Mouse (Mus musculus) forebrain, embryonic 13.5 days (tissue): ENCODE measurements around the gene Chrm2. TPM values are rescaled to one million over a fixed set of nuclear protein-coding genes. Genes with fewer than 3 reads are reported as not detected.

Experiments used
- ATAC-seq: fragments of 200-750 bp; cut with Nextera tagmentation; 2 replicates; pipeline ENCODE4 v1.8.0; 2017
- H3K27ac ChIP-seq: fragments of 300-500 bp; sonication (generic); 2 replicates; pipeline ENCODE4 v1.5.1; 2015; ENCODE audit warnings: inconsistent platforms, mild to moderate bottlenecking, moderate library complexity
- H3K27me3 ChIP-seq: fragments of 300-500 bp; sonication (generic); 2 replicates; pipeline ENCODE4 v1.6.1; 2015; ENCODE audit warnings: mild to moderate bottlenecking, inconsistent platforms
- H3K36me3 ChIP-seq: fragments of 300-500 bp; sonication (generic); 2 replicates; pipeline ENCODE4 v1.6.1; 2015; ENCODE audit warnings: mild to moderate bottlenecking, inconsistent platforms; ENCODE audit not compliant: poor library complexity, severe bottlenecking
- H3K4me1 ChIP-seq: fragments of 300-500 bp; sonication (generic); 2 replicates; pipeline ENCODE4 v1.6.1; 2015; ENCODE audit warnings: inconsistent platforms
- H3K4me2 ChIP-seq: fragments of 300-500 bp; sonication (generic); 2 replicates; pipeline ENCODE4 v1.6.1; 2015; ENCODE audit warnings: inconsistent platforms, mild to moderate bottlenecking, moderate library complexity
- H3K4me3 ChIP-seq: fragments of 300-500 bp; sonication (generic); 2 replicates; pipeline ENCODE4 v1.5.1; 2015; ENCODE audit warnings: mild to moderate bottlenecking, inconsistent platforms
- H3K9ac ChIP-seq: fragments of 300-500 bp; sonication (generic); 2 replicates; pipeline ENCODE4 v1.6.1; 2015; ENCODE audit warnings: mild to moderate bottlenecking, inconsistent platforms
- H3K9me3 ChIP-seq: fragments of 300-500 bp; sonication (generic); replicated peaks from 2 replicates; pipeline ENCODE4 v1.6.1; 2016; ENCODE audit warnings: inconsistent platforms
- WGBS: fragments of 180-500 bp; shearing (Covaris S2); methylation state at CpG from one replicate; pipeline ENCODE4 v1.1.7; 2015; 5-methylcytosine and 5-hydroxymethylcytosine counted together
- polyA plus RNA-seq: library from polyadenylated mRNA; unstranded; fragments of >200 nt; fragmentation: Nextera tagmentation; extraction: Ambion mirVana; gene quantifications from 2 replicates; pipeline ENCODE4 v1.2.1, GENCODE M21; 2015

Chrm2 gene
- polyA plus RNA-seq, 1 experiment from 2014 or later = 1.3 TPM

DNA sequence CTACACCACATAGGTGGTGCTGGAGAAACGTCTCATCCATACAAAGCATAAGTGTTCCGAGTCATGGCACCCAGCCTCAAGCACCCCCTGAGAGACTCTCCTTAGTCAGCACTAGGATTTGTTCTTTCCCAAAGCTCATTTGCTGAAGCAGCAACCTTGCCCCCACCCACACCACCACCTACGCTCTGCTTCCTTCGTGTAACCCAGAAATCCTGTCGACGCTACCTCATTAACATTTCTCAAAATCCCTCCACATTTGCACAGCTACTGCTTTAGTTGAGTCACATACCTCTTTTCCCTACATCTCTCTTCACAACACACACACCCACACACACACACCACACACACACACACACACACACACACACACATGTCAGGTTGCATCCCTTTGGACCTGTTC is 50.1 kb downstream of the Chrm2 start:
- H3K36me3 ChIP-seq = no peaks in the 10 kb centered on the region
- H3K27me3 ChIP-seq = no peaks in the 10 kb centered on the region
- ATAC-seq = no peak
- H3K27ac ChIP-seq = no peak overlapping the region
- no peaks in the 10 kb centered on the region for H3K4me1 ChIP-seq
- no peak overlapping the region for H3K9ac ChIP-seq
- 92% methylated on average over 6 of the region's 6 CpGs for WGBS
- no peak overlapping the region for H3K4me2 ChIP-seq
- H3K4me3 ChIP-seq = no peak overlapping the region
- no peaks in the 10 kb centered on the region for H3K9me3 ChIP-seq

- Histone ChIP-seq H3K36me3 (no peaks in the 10 kb centered on the region), H3K4me3 (no peak overlapping the region), H3K4me1 (no peaks in the 10 kb centered on the region), H3K9ac (no peak overlapping the region), H3K4me2 (no peak overlapping the region), H3K27me3 (no peaks in the 10 kb centered on the region), H3K9me3 (no peaks in the 10 kb centered on the region), H3K27ac (no peak overlapping the region)
- ATAC-seq = no peak
- WGBS = 88% methylated on average over 2 of the region's 2 CpGs
These were observed 51.3 kb downstream of the Chrm2 start for GRCm38 (mm10) chr6:36439218-36439617.

DNA sequence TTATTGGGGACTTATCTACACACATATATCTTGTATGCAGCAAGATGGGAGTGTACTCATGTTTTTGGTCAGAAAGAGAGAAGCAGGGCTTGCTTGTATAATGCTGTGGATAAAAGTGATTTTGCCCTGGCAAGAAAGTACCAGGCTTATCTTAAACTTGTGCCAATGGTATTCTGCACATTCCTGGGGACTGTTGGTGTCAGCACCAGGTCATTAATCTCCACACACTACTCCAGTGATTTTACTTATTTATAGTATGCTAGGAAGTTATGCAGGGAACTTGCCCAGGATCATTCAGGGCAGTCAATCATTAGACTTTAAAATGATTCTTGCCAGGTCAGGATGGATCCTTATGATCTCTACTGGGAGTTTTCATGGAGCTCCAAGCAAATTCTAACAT is 63.6 kb downstream of the Chrm2 start:
- no peak overlapping the region for H3K27ac ChIP-seq
- no peaks in the 10 kb centered on the region for H3K27me3 ChIP-seq
- no peaks in the 10 kb centered on the region for H3K36me3 ChIP-seq
- no peak overlapping the region for H3K4me3 ChIP-seq
- no peak for ATAC-seq
- no peak overlapping the region for H3K4me2 ChIP-seq
- H3K9ac ChIP-seq = no peak overlapping the region
- no peaks in the 10 kb centered on the region for H3K9me3 ChIP-seq
- no peaks in the 10 kb centered on the region for H3K4me1 ChIP-seq

DNA sequence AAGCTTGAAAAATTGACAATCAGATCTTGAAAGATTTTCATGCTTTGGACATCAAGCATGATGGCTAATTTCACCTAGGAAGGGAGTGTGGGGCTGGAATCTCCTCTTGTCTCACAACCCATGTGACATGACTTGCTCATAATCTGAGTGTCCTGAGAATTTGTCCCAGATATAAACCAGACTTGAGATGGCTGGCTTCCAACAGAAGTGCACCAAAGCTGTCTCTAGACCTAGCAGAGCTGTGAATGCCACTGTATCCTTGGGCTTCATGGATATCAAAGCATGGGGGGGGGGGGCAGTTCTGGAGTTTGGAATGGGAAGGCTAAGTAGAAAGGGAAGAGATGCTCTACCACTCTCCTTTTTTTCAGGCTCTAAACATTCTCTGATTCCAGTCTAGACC is 67.2 kb downstream of the Chrm2 start:
- H3K27ac ChIP-seq = no peak overlapping the region
- no peaks in the 10 kb centered on the region for H3K4me1 ChIP-seq
- H3K9me3 ChIP-seq = no peaks in the 10 kb centered on the region
- H3K4me2 ChIP-seq = no peak overlapping the region
- no peak for ATAC-seq
- no peaks in the 10 kb centered on the region for H3K36me3 ChIP-seq
- no peak overlapping the region for H3K9ac ChIP-seq
- no peaks in the 10 kb centered on the region for H3K27me3 ChIP-seq
- H3K4me3 ChIP-seq = no peak overlapping the region

DNA sequence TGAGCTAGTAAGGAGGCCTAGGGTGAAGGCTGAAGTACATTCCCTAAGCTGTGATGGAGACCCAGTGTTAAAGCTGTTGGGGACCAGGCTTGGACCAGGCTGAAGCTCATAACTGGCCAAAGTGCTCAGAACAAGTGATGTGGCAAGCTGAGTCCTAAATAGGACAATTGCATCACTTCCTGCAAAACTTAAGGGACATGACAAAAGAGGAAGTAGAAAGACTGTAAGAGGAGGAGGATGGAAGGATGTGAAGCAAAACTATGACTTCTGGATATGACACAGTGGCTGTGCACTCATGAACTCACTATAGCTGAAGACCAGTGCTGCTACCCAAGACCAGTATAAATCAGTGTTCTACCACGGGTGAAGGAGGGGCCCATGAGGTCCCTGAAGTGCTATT is 69.1 kb downstream of the Chrm2 start:
- H3K4me2 ChIP-seq = no peak overlapping the region
- WGBS = 79% methylated on average over 1 of the region's 1 CpGs
- H3K27ac ChIP-seq = no peak overlapping the region
- H3K27me3 ChIP-seq = no peaks in the 10 kb centered on the region
- H3K4me3 ChIP-seq = no peak overlapping the region
- no peak for ATAC-seq
- H3K9me3 ChIP-seq = no peaks in the 10 kb centered on the region
- no peak overlapping the region for H3K9ac ChIP-seq
- no peaks in the 10 kb centered on the region for H3K4me1 ChIP-seq
- no peaks in the 10 kb centered on the region for H3K36me3 ChIP-seq

DNA sequence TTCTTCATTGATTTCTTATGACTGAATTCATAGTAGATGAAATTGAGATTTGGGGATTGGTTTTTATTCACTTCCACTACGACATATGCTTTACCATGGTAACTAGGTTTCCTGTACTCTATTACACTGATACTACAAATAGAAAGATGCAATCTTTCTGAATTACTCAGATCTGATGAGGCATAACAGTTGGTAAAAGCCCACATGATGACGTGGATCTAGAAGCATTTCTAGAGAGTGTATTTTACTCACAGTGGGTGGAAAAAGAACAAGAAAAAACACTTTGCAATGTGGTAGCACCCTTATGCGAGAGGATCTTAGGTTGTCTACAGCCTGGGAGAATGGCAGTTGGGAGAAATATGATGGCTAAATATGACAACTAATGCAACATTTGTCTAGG is 76.1 kb downstream of the Chrm2 start:
- Histone ChIP-seq H3K27me3 (no peaks in the 10 kb centered on the region), H3K36me3 (no peaks in the 10 kb centered on the region), H3K4me2 (no peak overlapping the region), H3K4me3 (no peak overlapping the region), H3K27ac (no peak overlapping the region), H3K4me1 (no peaks in the 10 kb centered on the region), H3K9me3 (no peaks in the 10 kb centered on the region), H3K9ac (no peak overlapping the region)
- whole genome bisulfite sequencing = 94% methylated on average over 3 of the region's 3 CpGs
- no peak for ATAC-seq

DNA sequence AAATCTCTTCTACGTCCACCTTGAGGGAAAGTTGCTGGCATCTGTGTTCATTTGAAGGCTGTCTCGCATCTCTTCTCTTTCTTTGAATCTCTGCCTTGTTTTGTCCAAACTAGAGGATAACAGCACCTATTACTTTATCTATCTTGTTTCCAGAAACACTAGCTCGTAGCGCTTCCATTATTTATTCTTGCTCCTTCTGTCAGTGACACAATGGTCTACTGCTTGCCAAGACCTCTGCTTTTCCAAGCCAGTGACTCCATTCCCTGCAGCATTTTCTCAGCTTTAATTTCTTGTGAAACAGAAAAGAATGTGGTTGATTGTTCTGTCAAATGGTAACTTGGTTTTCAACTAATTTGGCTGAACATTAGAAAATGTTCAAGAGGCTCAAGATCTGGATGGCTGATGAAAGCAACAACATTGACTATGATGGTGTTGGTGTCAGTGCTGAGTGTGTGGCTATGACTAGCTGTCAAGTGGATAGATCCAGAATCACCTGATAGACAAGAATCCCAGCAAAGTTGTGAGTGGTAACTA is 96.3 kb downstream of the Chrm2 start:
- no peak overlapping the region for H3K4me3 ChIP-seq
- H3K4me1 ChIP-seq = no peaks in the 10 kb centered on the region
- no peak overlapping the region for H3K27ac ChIP-seq
- no peaks in the 10 kb centered on the region for H3K36me3 ChIP-seq
- H3K27me3 ChIP-seq = no peaks in the 10 kb centered on the region
- H3K4me2 ChIP-seq = no peak overlapping the region
- H3K9ac ChIP-seq = no peak overlapping the region
- no peak for ATAC-seq
- WGBS = 55% methylated on average over 4 of the region's 4 CpGs
- H3K9me3 ChIP-seq = no peaks in the 10 kb centered on the region

DNA sequence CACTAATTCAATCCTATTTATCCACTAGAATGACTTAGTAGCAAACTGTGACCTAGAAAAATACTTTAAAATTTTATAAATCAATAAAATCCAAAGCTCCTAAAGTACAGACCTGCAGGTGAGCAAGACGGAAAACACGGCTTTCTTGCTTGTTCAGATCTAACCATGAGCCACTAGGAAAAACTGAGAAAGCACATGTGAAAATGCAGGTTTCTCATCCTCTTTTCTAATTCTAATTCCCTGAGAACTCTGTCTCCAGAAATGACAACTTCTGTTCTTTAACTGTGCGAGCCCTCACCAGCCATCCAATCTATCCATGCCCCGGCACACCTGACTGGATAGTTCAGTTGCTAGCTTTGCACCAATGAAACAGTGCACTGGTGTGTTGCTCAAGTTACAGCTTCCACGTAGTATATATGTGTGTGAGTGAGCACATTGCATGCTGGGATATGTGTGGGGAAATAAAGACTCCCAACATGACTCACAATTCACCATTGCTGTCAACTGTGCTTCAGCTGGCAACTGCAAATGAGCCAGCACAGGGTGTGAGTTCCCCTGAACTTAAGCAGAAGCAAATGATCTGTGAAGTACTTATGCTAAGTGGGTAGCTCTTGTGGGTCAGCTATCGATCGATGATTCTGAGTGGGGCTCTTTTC is 119.3 kb downstream of the Chrm2 start:
- 82% methylated on average over 7 of the region's 7 CpGs for WGBS
- H3K27me3 ChIP-seq = no peaks in the 10 kb centered on the region
- H3K4me3 ChIP-seq = no peak overlapping the region

DNA sequence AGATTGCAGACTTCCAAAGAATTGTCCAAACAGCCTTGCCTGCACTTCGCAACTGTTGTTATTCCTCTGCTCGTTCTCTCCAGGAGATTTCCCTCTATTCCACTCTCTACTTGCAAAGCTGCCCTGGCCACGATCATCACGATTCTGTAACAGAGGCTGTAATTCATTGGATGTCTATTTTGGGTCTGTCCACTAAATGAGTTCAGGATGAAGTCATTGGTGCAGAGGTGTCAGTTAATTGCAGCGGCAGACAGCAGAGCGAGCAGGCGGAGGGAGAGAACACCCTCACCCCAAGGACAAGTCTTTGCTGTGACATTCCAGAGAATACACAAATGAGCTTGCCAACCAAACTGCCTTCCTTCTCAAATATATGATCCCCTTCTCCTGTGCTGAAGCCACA is 120.1 kb downstream of the Chrm2 start:
- whole genome bisulfite sequencing = 48% methylated on average over 7 of the region's 7 CpGs
- H3K4me3 ChIP-seq = no peak overlapping the region
- H3K4me2 ChIP-seq = no peak overlapping the region
- no peaks in the 10 kb centered on the region for H3K27me3 ChIP-seq
- peaks cover 6% of the 10 kb centered on the region for H3K4me1 ChIP-seq
- H3K36me3 ChIP-seq = no peaks in the 10 kb centered on the region
- no peak overlapping the region for H3K9ac ChIP-seq
- no peaks in the 10 kb centered on the region for H3K9me3 ChIP-seq
- ATAC-seq = no peak
- no peak overlapping the region for H3K27ac ChIP-seq

More for the DNA sequence above, 119.3 kb downstream of the Chrm2 start:
- Histone ChIP-seq H3K4me2 (no peak overlapping the region), H3K27ac (no peak overlapping the region), H3K4me1 (peaks cover 6% of the 10 kb centered on the region), H3K9ac (no peak overlapping the region), H3K9me3 (no peaks in the 10 kb centered on the region), H3K36me3 (no peaks in the 10 kb centered on the region)
- ATAC-seq = no peak

DNA sequence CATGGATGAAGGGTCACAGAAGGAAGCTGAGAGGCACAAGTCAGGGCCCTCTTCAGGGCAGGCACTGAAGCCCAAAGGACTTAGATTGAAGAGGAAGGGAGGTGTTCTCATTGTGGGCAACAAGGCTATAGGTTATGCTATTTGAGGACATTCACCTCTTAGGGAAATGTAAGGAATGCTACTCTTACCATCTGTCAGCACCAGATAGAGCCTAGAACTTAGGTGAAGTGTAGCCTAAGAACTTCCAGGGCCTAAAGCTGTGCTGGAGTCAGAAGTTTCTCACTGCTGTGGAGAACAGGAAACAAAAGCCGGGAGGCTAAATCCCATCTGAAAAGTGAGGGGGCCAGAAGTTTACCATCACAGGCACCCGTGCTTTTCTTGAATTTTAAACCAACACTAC is 120.6 kb downstream of the Chrm2 start:
- no peak for ATAC-seq
- 47% methylated on average over 2 of the region's 2 CpGs for WGBS
- Histone ChIP-seq H3K27me3 (no peaks in the 10 kb centered on the region), H3K4me2 (no peak overlapping the region), H3K9ac (no peak overlapping the region), H3K4me3 (no peak overlapping the region), H3K36me3 (no peaks in the 10 kb centered on the region), H3K27ac (no peak overlapping the region), H3K4me1 (peaks cover 6% of the 10 kb centered on the region), H3K9me3 (no peaks in the 10 kb centered on the region)

GRCm38 (mm10) chr6:36516508-36516907 is 128.6 kb downstream of the Chrm2 start:
- Histone ChIP-seq H3K4me2 (no peak overlapping the region), H3K9me3 (no peaks in the 10 kb centered on the region), H3K27ac (no peak overlapping the region), H3K9ac (no peak overlapping the region), H3K27me3 (no peaks in the 10 kb centered on the region), H3K4me3 (no peak overlapping the region), H3K36me3 (no peaks in the 10 kb centered on the region), H3K4me1 (peaks cover 8% of the 10 kb centered on the region)
- 0 out of 2 replicates have a peak, but pooled peaks have one; percentile 53 for ATAC-seq
- 64% methylated on average over 4 of the region's 4 CpGs for WGBS

DNA sequence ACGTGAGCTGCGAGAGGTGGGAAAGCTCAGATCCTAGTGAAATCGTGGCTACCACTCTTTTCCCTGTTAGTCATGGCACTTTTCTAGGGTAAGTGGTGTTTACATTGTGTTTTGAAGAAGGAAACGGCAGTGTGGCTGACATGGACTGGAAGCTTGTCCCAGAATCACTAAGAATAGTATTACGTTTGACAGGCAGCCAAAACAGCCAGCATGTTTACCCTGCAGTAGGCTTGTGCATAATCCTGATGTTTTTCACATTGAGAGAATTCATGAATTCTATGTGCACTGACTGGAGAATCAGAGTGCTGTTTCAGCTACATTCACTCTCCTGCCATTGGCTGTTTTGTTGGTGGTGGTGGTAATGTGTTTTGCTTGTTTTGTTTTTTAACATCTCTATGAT is 129.4 kb downstream of the Chrm2 start:
- H3K4me3 ChIP-seq = no peak overlapping the region
- WGBS = 57% methylated on average over 5 of the region's 5 CpGs
- H3K4me1 ChIP-seq = peaks cover 8% of the 10 kb centered on the region
- no peak overlapping the region for H3K9ac ChIP-seq
- H3K4me2 ChIP-seq = no peak overlapping the region
- H3K36me3 ChIP-seq = no peaks in the 10 kb centered on the region
- H3K9me3 ChIP-seq = no peaks in the 10 kb centered on the region
- no peak overlapping the region for H3K27ac ChIP-seq
- no peaks in the 10 kb centered on the region for H3K27me3 ChIP-seq
- ATAC-seq = peak; percentile 67; the same call in 1 of the 2 replicates

GRCm38 (mm10) chr6:36523599-36523998 is 135.7 kb downstream of the Chrm2 start:
- Histone ChIP-seq H3K4me1 (no peaks in the 10 kb centered on the region), H3K9ac (no peak overlapping the region), H3K4me2 (no peak overlapping the region), H3K27me3 (no peaks in the 10 kb centered on the region), H3K36me3 (no peaks in the 10 kb centered on the region), H3K4me3 (no peak overlapping the region), H3K9me3 (no peaks in the 10 kb centered on the region), H3K27ac (no peak overlapping the region)
- ATAC-seq = no peak
- WGBS = 93% methylated on average over 11 of the region's 11 CpGs
